Mouse (Mus musculus) cerebellum, adult 11 months (tissue): ENCODE measurements at regions not wholly inside any gene's neighbourhood (a gene's known extent, or its start where the extent isn't known, plus 50 kb on each side); places are given as distances from the start of the nearest gene placed in this dataset.

ENCODE experiments used
- DNase-seq: peaks from one replicate; pipeline ENCODE4 v3.0.0; 2022

- DNase-seq, result no peak
Observed at GRCm38 (mm10) chr2:169447495-169448280, 139.9 kb downstream of the Gm11011 start.

- DNase-seq, result no peak
Observed at GRCm38 (mm10) chr2:169445877-169446276, 141.7 kb downstream of the Gm11011 start.

GRCm38 (mm10) chr2:169445371-169445770 lies 142.2 kb downstream of the Gm11011 start:
- no peak for DNase-seq

DNA sequence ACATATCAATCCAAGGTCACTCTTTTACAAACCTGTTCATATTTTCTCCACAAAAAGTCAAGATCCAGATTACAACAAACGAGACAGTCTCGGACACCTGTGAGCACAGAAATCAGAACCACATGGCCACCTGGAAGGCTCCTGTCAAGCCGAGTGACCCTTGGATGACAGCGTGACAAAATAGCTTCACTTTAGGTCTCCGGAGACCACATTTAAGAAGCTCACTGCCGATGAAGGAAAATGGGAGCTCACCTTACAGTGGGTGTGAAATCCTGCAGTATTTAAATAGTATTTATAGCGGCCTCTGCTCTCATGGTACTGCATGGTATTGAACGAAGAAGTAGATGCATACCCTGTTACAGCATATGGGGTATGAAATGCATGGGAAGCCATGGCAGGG lies 144.3 kb downstream of the Gm11011 start:
- DNase-seq, result no peak

GRCm38 (mm10) chr2:169431516-169431915 lies 156.0 kb downstream of the Gm11011 start:
- DNase-seq, result no peak

DNA sequence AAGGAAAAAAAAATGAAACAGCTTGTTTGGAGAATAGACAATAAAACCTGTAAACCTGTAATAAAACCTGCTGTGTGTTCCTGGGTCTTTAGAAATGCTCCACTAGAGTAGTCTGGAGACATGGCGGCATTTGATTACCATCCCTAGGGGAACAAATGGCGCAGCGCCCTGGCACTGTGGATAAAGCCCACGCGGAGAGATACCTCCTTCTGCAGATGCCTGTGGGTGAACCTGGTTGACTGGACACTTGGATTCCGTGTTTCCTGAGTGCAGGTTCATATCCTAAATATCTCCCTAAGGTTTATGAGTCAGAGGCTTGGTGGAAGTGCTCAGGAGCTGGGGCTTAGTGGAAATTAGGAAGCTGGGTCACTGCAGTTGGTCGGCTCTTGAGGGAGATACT lies 158.1 kb downstream of the Gm11011 start:
- DNase-seq, result no peak

DNA sequence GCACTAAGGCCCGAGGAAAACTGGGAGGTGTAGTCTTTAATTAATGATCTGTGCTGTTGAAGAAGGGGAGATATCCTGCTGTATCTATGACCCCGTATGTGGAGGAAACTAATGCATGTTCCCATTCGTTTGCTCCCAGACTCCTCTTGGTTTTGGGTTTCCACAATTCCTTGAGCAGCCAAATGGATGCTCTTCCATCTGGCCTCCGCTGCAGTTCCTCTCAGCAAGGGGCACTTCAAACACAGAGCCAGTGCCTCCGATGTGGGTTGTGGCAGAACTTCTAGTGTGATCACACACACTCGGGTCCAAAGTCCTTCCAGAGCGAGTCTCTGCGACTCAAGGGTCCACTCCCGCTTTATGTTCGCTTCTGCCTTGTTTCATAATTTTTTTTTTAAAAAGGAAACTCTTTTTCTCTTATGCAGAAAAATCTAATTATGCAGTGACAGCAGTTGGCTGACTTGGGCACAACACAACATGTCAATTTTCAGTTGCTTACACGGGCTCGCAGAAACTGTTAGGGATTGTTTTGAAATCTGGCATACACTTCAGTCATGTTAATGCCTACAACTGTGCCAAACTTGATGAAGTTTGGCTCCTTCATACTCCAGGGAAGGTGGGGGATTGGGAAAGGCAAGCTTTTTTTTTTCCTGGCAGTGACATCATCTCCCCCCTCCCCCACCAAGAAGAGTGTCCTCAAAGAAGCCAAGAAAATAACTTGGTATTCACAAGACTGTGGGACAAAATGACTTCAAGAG lies 163.2 kb downstream of the Gm11011 start:
- DNase-seq, result no peak

- DNase-seq, result no peak
Observed at GRCm38 (mm10) chr2:169412361-169412760, 175.2 kb downstream of the Gm11011 start.

- DNase-seq, result no peak
Observed at GRCm38 (mm10) chr2:169410080-169410479, 177.5 kb downstream of the Gm11011 start.

- no peak for DNase-seq
Observed at GRCm38 (mm10) chr2:169404908-169405690, 182.4 kb downstream of the Gm11011 start.

DNA sequence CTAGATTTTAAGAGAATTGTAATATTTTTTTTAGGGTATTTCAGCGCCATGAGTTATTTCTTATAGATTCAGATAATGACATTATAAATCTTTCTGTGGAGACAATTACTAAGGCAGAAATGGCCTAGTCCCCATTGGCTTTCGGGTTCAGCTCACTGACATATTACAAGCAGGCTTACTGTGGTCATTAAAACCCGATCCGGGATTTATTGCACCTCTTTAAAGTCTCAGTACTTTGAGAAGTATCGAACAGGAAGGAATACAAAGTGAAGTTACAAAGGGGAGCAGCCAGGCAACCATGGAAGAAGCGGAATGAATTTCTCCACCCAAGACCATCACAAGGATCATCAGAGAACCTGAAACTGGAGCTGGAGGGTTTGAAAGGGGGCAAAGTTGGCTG lies 189.8 kb downstream of the Gm11011 start:
- DNase-seq, result no peak

- DNase-seq, result no peak
Observed at GRCm38 (mm10) chr2:169397013-169397412, 190.5 kb downstream of the Gm11011 start.

- DNase-seq, result no peak
Observed at GRCm38 (mm10) chr2:169396294-169396693, 191.3 kb downstream of the Gm11011 start.

- DNase-seq, result no peak
Observed at GRCm38 (mm10) chr2:169389611-169390010, 197.9 kb downstream of the Gm11011 start.

DNA sequence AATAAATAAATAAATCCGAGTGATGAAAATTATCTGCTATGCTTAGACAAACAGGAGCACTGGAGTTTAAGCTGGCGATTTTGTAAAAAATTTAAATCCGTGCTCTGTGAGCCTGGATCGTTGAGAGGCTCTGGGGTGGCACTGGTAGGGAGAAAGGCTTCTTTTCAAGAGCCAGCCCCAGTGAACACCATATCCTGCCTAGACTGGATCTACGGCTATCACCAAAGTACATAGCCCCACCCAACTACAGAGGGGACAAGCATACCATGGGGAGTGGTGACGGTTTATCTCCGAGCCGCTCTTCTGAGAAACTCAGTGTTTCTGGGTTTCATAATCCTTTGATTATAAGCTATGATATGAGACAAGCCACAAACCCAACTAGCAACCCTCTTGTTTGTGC lies 199.0 kb downstream of the Gm11011 start:
- no peak for DNase-seq

DNA sequence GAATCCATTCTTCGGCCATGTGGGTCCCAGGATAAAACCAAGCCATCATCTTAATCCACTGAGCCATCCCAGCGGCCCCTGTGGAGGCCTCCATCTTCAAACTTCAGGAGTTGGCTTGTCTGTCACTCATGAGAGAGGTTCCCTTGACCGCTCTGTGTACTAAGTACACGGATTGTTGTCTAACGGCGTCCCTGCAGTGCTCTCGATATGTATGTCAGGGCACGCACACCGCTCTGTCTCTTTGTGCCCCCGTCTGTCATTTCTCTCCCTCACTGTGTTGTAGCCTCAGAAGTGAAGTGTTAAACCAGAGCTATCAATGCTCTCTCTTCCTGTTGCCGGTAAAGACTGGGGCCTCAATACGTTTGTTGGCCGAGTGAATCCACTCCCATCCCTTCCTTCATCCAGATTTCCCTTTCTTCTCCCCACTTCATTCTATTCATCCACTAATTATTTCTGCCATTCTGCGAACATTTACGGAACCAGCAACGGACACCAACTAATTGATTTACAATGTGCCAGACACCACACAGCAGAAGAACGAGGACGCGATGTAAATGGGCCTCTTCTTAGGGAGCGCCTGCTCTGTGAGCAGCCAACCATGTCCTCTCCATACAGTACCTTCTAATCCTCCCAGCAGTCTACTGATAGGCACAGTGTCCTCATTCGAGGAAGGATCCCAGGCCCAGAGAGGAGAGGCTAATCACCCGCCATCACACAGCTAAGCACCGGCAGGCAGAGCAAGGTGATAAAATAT lies 199.6 kb downstream of the Gm11011 start:
- DNase-seq, result no peak

GRCm38 (mm10) chr2:169383701-169384100 lies 203.8 kb downstream of the Gm11011 start:
- DNase-seq, result no peak

GRCm38 (mm10) chr2:169373069-169373468 lies 214.5 kb downstream of the Gm11011 start:
- no peak for DNase-seq

GRCm38 (mm10) chr2:169365046-169365445 lies 222.5 kb downstream of the Gm11011 start:
- no peak for DNase-seq

GRCm38 (mm10) chr2:169360272-169360671 lies 227.3 kb downstream of the Gm11011 start:
- DNase-seq, result no peak

DNA sequence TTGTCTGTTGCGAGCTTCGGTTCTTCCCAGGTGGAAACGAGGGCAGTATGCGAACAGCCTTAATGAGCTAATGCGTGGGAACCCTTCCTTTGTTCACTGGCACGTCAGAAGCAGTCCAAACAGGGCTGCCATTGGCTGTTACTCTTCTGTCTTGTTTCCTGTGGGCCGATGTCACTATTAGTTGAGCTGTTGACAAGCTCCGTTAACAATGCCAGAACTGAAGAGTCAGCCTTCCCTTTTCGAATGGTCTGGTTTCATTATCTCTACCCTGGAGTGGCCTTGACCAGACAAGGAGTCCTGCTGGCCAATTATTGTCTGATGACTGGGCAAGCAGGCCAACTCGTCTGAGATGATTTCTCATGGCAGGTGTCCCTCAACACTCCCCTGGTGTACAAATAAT lies 230.1 kb downstream of the Gm11011 start:
- no peak for DNase-seq

GRCm38 (mm10) chr2:169351547-169351946 lies 236.0 kb downstream of the Gm11011 start:
- DNase-seq, result no peak

DNA sequence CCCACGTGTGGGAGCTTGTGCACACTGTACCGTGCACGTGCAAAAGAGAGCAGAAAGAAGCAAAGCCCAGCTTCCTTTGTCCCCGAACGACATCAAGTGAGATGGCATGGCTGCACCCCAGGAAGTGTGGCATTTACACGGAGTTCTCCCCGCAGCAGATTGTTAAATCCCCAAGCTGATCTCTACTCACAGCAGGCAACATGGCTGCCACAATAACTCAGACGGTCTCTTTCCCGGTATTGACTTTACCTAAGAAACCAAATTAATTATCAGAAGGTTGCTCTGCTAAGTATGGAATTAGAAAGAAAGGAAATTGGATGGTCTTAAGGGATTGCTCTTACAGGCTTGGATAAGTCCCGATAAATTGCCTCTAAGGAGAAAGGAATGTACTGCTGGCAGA lies 241.4 kb downstream of the Gm11011 start:
- no peak for DNase-seq
